Mouse (Mus musculus) E14TG2a.4 (cell line): ENCODE data around the gene Memo1.
"Not testable (repeated sequence)": the region's sequence is repeated elsewhere in the genome, so short reads cannot be mapped to it uniquely, and the experiment has no call there.

ENCODE experiments used
- CTCF ChIP-seq: conservative IDR thresholded peaks from 2 replicates; pipeline ENCODE4 v1.5.1; 2014; ENCODE audit warnings: low read length
- NANOG ChIP-seq: IDR thresholded peaks from 2 replicates; pipeline ENCODE4 v1.6.1; 2014; ENCODE audit warnings: borderline replicate concordance, low read length, mixed read lengths

DNA sequence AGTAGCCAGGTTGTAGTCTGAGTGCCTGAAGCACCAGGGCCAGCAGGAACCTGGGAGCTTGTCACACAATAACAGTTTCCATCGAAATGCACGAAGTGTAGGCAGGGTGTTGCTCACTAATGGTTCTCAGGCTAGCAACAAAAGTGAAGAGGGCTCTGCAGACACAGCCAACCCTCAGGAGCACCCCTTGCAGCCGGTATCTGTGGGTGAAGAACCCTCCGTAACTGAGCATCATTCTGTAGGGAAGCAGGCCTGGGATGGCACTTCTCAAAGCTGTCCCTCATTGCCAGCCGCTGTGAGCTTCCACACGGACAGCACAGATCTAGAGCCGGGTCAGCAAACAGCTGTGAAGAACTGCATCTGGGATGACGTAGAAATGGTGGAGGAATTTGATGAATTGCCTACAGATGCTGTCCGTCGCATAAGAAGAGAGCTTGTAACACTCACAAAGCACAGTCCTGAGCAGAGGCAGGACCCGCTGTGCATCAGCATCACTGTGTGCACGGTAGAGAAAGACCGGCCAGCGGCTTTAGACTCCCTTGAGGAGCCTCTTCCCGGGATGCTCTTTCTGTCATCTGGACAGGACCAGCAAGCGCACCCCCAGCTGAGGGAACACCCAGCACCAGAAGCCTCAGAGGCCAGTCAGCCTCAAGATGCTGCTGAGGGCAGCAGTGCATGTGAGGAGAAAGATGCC is 82.3 kb downstream of the Memo1 start:
- not testable (repeated sequence) for TF ChIP-seq CTCF, NANOG
